Mouse (Mus musculus) MEL (cell line): ENCODE results near the gene Ran.

Source experiments
- CTCF ChIP-seq, 3 experiments: IDR thresholded peaks in 2 of 3; conservative IDR thresholded peaks in 1 of 3; 2 replicates each; pipeline ENCODE4 v1.5.1; 2011 to 2012; ENCODE audit warnings: low read length in 3 of 3, low read depth in 2 of 3, mild to moderate bottlenecking in 2 of 3, improper control_type of control experiment in 1 of 3, inconsistent platforms in 1 of 3, mixed read lengths in 1 of 3, moderate library complexity in 1 of 3; ENCODE audit not compliant: control insufficient read depth in 1 of 3, insufficient read depth in 1 of 3, poor library complexity in 1 of 3, severe bottlenecking in 1 of 3
- E2F4 ChIP-seq: IDR thresholded peaks from 2 replicates; pipeline ENCODE4 v1.6.1; 2011; ENCODE audit warnings: low read depth, low read length, improper control_type of control experiment, borderline replicate concordance
- ELF1 ChIP-seq: IDR thresholded peaks from 2 replicates; pipeline ENCODE4 v1.6.1; 2014; ENCODE audit warnings: low read depth, mild to moderate bottlenecking, inconsistent platforms, low read length, improper control_type of control experiment, moderate library complexity
- GABPA ChIP-seq: IDR thresholded peaks from 2 replicates; pipeline ENCODE4 v1.6.1; 2012; ENCODE audit warnings: low read depth, mild to moderate bottlenecking, inconsistent platforms, low read length, improper control_type of control experiment, moderate library complexity
- HCFC1 ChIP-seq: IDR thresholded peaks from 2 replicates; pipeline ENCODE4 v1.6.1; 2012; ENCODE audit warnings: low read depth, mild to moderate bottlenecking, inconsistent platforms, low read length, improper control_type of control experiment, moderate library complexity
- JUND ChIP-seq: IDR thresholded peaks from 2 replicates; pipeline ENCODE4 v1.6.1; 2011; ENCODE audit warnings: low read depth, mild to moderate bottlenecking, improper control_type of control experiment, low read length
- SIN3A ChIP-seq: IDR thresholded peaks from 2 replicates; pipeline ENCODE4 v1.6.1; 2012; ENCODE audit warnings: low read length, improper control_type of control experiment, inconsistent platforms
- UBTF ChIP-seq: IDR thresholded peaks from 2 replicates; pipeline ENCODE4 v1.6.1; 2012; ENCODE audit warnings: low read depth, mild to moderate bottlenecking, inconsistent platforms, low read length, improper control_type of control experiment, moderate library complexity, borderline replicate concordance; ENCODE audit not compliant: insufficient read depth
- ZKSCAN1 ChIP-seq: IDR thresholded peaks from 2 replicates; pipeline ENCODE4 v1.6.1; 2012; ENCODE audit warnings: low read depth, mild to moderate bottlenecking, inconsistent platforms, low read length, improper control_type of control experiment, moderate library complexity

DNA sequence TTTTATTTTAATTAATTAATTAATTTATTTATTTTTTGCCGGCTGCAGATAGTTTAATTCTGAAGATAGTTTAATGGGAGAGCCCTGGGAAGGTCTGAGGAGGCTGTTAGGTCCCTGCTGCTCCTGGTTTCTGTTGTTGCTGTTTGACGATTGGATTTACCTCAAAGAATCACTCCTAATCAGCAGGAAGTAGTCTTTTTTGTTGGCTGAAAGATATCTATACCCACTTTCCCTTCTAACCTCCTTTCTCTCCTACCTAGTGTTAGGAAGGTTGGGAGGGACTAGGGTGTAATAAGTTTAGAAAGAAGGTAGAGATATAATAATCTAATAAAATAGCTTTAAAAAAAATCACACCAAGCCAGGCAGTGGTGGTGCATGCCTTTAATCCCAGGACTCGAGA lies 4.8 kb upstream of the Ran start:
- TF ChIP-seq E2F4 (no peak), JUND (no peak), CTCF (IDR thresholded peaks at IDR 0.05 in 2 of 3, conservative IDR thresholded peaks at IDR 0.05 in 1 of 3; ENCODE audit: control insufficient read depth in 1 of 3, insufficient read depth in 1 of 3, low read depth in 2 of 3, low read length in 3 of 3, poor library complexity in 1 of 3, severe bottlenecking in 1 of 3) (no peak), ZKSCAN1 (no peak), HCFC1 (no peak), ELF1 (no peak), UBTF (no peak), GABPA (no peak), SIN3A (no peak)
